Mouse (Mus musculus) effector memory CD4-positive, alpha-beta T cell, adult 7 months (primary cell): ENCODE measurements around the gene Gm21943. TPM values are rescaled to one million over a fixed set of nuclear protein-coding genes. Genes with fewer than 3 reads are reported as not detected.

Experiments
- polyA plus RNA-seq: library from polyadenylated mRNA; unstranded; fragments of 100-300 nt; shearing (Covaris generic); gene quantifications from one replicate; pipeline ENCODE4 v1.2.1, GENCODE M21; 2017

The Gm21943 gene
- polyA plus RNA-seq, result not detected

GRCm38 (mm10) chrY:57533644-57534043 lies at the start of gene Gm21943:
Gm21943 (minus strand) TSS chrY:57533744.

Other genes starting within 250 kb of the Gm21943 start
- gene Gm28961, start 172.0 kb upstream of the Gm21943 start, polyA plus RNA-seq, result not detected